Mouse (Mus musculus) gastrocnemius, postnatal 10 days (tissue): ENCODE measurements around the gene Dcaf1. TPM values are rescaled to one million over a fixed set of nuclear protein-coding genes. Genes with fewer than 3 reads are reported as not detected.

ENCODE experiments used
- DNase-seq: peaks from one replicate; pipeline ENCODE4 v3.0.0; 2021; ENCODE audit warnings: mixed read lengths
- total RNA-seq, 2 experiments: library from RNA; stranded (reverse); gene quantifications; 2 replicates each; pipeline ENCODE4 v1.2.3; 2021

The Dcaf1 gene
- total RNA-seq, 2 experiments from 2014 or later, result 14.8 to 20.6 TPM

DNA sequence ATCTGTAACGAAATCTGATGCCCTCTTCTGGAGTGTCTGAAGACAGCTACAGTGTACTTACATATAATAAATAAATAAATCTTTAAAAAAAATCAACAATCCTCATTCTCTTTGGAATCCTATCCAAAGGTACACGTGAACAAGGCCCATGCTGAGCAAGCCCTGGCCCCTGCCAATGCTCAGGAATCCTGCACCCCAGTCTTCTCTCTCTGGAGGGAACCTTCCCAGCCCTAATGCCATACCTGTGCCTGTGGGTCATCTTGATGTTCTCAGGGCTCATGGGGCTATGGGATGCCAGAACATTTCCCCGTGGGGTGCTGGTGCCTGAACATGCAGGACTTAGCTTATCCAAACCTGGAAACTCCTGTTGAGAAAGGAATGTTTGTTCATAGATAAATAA, 86.5 kb downstream of the Dcaf1 start:
- no peak for DNase-seq

DNA sequence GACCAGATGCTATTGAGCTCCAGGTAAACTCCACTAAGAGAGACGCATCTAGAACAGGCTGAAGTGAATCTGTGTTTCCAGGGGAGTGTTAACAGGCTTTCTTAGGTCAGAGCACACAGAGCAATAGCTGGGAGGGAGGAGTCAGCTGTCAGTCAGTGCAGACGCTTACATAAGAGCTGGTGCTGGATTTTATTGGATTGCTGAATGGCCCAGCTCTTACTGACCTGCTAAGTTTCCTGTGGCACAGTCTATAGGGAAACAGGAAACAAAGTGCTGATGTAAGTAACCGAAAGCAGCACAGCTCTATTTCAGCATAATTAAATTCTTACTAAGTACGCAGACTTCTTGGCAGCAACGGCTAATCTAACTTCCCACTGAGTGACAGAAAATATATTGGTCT, 87.0 kb downstream of the Dcaf1 start:
- DNase-seq, result no peak

GRCm38 (mm10) chr9:106911624-106912023, 90.0 kb downstream of the Dcaf1 start:
- no peak for DNase-seq

DNA sequence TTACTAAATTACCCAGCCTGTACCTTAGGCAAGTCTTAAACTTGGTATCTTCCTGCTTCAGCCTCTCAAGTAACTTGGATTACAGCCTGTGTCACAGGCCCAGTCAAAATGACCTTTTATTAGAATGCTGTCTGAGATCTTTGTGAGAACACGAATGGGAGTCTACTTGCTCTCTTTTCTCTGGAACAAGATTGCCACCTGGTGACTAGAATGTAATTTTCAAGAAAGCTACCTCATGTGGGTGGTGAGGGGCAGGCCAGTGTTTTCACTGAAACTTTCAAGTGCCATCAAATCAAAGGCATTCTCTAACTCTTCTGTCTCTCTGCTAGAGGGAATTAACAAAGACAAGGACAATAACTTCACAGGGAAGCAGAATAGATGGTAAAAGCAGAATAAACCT, 92.1 kb downstream of the Dcaf1 start:
- DNase-seq, result no peak

- no peak for DNase-seq
Observed at GRCm38 (mm10) chr9:106914878-106915277, 93.2 kb downstream of the Dcaf1 start.

Other genes starting within 250 kb of the Dcaf1 start
- gene Iqcf6, start 195.3 kb upstream of the Dcaf1 start, total RNA-seq, result not detected
- under 1 TPM in 1 of 2 experiments, not detected in 1; 0.09 TPM for gene Grm2, start 165.8 kb upstream of the Dcaf1 start, total RNA-seq
- 10 to 100 TPM; 18.9 to 21.7 TPM for gene Tex264, start 135.9 kb upstream of the Dcaf1 start, total RNA-seq
- gene Rad54l2, start 32.7 kb upstream of the Dcaf1 start, total RNA-seq, result 10 to 100 TPM in 1 of 2 experiments, 1 to 10 TPM in 1; 8.5 to 11.5 TPM
- gene Rbm15b, start 65.6 kb downstream of the Dcaf1 start, total RNA-seq, result 10 to 100 TPM; 12.1 to 14.9 TPM
- 10 to 100 TPM; 54.1 to 64.3 TPM for gene Manf, start 70.1 kb downstream of the Dcaf1 start, total RNA-seq